Mouse (Mus musculus) limb, embryonic 10.5 days (tissue): ENCODE measurements around the gene Gm20767. TPM values are rescaled to one million over a fixed set of nuclear protein-coding genes. Genes with fewer than 3 reads are reported as not detected.
"Not testable (repeated sequence)": the region's sequence is repeated elsewhere in the genome, so short reads cannot be mapped to it uniquely, and the experiment has no call there.

Experiments
- DNase-seq: peaks from one replicate; pipeline ENCODE4 v3.0.0-alpha.2; 2017; ENCODE audit warnings: low spot score
- H3K27ac ChIP-seq: fragments of 300-500 bp; sonication (generic); 2 replicates; pipeline ENCODE4 v1.5.1; 2016; ENCODE audit warnings: mild to moderate bottlenecking
- H3K27me3 ChIP-seq: fragments of 300-500 bp; sonication (generic); 2 replicates; pipeline ENCODE4 v1.6.1; 2016; ENCODE audit warnings: low read depth, mild to moderate bottlenecking; ENCODE audit not compliant: poor library complexity, severe bottlenecking
- H3K36me3 ChIP-seq: fragments of 300-500 bp; sonication (generic); 2 replicates; pipeline ENCODE4 v1.6.1; 2016; ENCODE audit warnings: mild to moderate bottlenecking, moderate library complexity
- H3K4me1 ChIP-seq: fragments of 300-500 bp; sonication (generic); 2 replicates; pipeline ENCODE4 v1.6.1; 2016
- H3K4me3 ChIP-seq: fragments of 300-500 bp; sonication (generic); 2 replicates; pipeline ENCODE4 v1.5.1; 2016; ENCODE audit warnings: mild to moderate bottlenecking, moderate library complexity
- H3K9me3 ChIP-seq: fragments of 300-500 bp; sonication (generic); replicated peaks from 2 replicates; pipeline ENCODE4 v1.6.1; 2016; ENCODE audit warnings: mild to moderate bottlenecking
- WGBS: fragments of 180-500 bp; shearing (Covaris S2); methylation state at CpG from one replicate; pipeline ENCODE4 v1.1.7; 2016; 5-methylcytosine and 5-hydroxymethylcytosine counted together
- polyA plus RNA-seq: library from polyadenylated mRNA; unstranded; fragments of >200 nt; fragmentation: Nextera tagmentation; extraction: Ambion mirVana; gene quantifications from 2 replicates; pipeline ENCODE4 v1.2.1, GENCODE M21; 2016

Gm20767 gene
- not detected in 2 replicates for polyA plus RNA-seq

DNA sequence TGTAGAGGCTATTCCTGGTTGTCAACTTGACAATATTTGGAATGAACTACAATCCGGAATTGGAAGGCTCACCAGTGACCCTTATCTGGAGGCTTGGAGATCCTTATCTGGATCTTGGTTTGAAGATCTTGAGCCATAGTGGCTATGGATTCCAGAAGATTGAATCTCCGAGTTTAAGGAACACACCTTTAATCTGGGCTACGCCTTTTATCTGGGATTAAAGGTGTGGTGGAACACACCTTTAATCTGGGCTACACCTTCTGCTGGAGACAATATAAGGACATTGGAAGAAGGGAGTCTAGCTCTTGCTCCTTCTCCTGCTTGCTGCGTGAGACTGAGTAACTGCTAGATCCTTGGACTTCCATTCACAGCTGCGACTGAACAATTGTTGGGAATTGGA lies at the start of gene Gm20767:
Gm20767 (plus strand) TSS at position 301 of the 400 bp plus-strand sequence.
- H3K9me3 ChIP-seq, H3K4me3 ChIP-seq, DNase-seq, H3K36me3 ChIP-seq, H3K27ac ChIP-seq, H3K4me1 ChIP-seq, H3K27me3 ChIP-seq: not testable (repeated sequence)
- 90% methylated on average over 2 of the region's 5 CpGs for WGBS

DNA sequence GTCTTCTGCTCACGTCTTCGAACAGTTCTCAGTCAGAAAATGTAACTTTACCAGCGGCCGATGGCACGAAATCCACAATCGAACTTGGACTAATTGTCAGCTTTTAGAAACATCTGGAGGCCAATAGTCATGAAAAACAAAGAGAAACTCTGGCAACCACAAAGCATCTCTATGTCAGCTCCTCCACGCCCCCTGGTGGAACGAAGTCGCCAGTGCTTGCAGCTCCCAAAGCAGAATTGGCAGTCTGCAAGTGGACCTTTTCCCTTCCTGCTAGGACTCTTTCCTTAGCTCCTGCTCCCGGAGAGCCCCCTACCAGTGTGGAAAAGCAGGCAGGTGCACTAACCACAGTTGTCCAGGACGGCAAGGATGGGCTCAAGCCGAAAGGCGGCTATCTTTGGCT lies 47.1 kb upstream of the Gm20767 start:
- H3K27me3 ChIP-seq, DNase-seq, H3K4me3 ChIP-seq, H3K27ac ChIP-seq, H3K9me3 ChIP-seq, H3K36me3 ChIP-seq, H3K4me1 ChIP-seq: not testable (repeated sequence)
- WGBS = no CpG with 5 or more reads among the region's 13 CpGs

DNA sequence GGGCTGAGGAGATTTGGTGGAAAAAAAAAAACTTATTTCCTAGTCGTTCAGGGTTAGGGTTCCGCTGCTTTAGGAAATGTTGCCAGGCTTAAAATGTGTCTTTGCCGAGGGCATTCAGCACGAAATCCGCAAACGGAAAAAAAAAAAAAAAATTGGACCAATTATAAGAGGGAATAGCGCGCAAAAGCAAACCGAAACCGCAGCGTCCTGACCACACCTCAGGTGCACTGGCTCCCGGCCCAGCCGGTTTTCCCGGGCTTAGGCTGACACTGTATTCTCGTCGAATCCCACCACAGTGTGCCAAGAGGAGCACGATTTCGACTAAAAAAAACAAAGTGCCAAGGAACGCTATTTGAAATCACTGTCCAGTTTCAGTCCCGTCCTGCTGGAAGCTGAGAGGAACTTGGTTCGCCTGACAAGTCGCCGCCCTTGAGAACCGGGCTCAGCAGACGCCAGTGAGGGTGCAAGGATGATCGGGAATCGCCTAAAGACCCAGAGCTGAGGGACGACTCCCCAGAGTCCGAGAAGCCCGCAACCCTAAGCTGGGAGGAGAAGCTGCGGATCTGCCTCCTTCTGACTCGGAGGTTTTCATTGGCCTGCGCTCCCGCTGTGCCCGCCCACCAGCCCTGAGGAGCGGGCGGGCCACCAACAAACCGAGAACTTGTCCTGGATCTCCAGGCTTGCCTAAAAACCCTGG lies 43.7 kb upstream of the Gm20767 start:
- H3K9me3 ChIP-seq, H3K27ac ChIP-seq, H3K27me3 ChIP-seq, H3K4me3 ChIP-seq, H3K4me1 ChIP-seq, H3K36me3 ChIP-seq: not testable (repeated sequence)
- DNase-seq = peak; percentile 38
- WGBS = 0% methylated on average over 27 of the region's 38 CpGs

DNA sequence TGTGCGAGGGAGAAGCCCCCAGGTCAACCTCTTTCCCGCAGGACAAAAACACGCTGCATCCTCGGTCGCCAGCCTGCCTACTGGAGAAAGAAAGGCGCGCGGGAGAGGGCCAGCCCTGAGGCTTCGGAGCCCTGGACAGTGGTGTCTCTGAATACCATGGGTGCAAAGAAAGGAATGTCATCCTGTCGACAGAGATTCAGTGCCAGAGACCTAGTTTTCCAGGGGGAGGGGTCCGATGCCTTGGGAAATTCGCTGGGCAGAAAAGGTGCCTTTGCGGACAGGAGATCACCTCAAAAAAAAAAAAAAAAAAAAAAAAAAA lies 43.1 kb upstream of the Gm20767 start:
- H3K27ac ChIP-seq, H3K27me3 ChIP-seq, H3K4me3 ChIP-seq, H3K9me3 ChIP-seq, H3K4me1 ChIP-seq, H3K36me3 ChIP-seq, DNase-seq: not testable (repeated sequence)
- 0% methylated on average over 7 of the region's 13 CpGs for WGBS

DNA sequence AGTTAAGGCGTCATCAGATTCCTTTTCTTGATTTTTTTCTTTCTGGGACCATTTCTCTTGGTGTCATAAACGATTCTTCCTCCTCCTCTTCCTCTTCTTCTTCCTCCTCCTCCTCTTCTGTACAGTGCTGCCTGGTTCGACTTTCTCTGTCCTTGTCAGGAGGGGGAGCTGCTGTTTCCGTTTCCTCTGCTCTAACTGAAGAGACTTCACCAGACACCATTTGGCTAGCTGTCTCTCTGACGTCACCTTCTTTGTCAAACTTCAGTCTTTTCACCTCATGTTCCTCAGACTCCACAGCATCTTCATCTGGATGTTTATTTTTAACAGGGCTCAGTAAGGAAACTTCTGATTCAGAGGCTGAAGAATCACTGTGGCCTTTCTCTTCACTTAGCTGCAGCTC lies 40.7 kb upstream of the Gm20767 start:
- H3K36me3 ChIP-seq, H3K9me3 ChIP-seq, H3K27me3 ChIP-seq, H3K4me1 ChIP-seq, H3K27ac ChIP-seq, DNase-seq, H3K4me3 ChIP-seq: not testable (repeated sequence)
- no CpG with 5 or more reads among the region's 5 CpGs for WGBS

DNA sequence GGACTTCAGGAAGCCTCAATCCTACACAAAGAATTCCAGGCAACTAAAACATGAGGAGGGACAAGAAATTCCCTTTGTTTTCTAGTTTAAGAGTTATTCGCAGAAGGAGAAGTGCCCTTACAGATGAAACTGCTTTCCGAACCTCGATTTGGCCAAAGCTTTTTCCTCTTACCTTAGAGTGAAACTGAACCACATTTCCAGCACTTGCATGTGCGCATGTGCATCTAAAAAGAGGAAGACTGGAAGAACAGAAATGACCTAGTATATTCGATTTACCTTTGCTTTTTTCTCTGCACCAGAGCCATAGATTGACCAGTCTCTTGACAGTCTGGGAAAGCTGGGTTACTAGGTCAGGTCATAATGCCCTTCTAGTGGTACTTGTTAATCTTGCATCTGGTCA lies 33.5 kb upstream of the Gm20767 start:
- not testable (repeated sequence) for H3K9me3 ChIP-seq

DNA sequence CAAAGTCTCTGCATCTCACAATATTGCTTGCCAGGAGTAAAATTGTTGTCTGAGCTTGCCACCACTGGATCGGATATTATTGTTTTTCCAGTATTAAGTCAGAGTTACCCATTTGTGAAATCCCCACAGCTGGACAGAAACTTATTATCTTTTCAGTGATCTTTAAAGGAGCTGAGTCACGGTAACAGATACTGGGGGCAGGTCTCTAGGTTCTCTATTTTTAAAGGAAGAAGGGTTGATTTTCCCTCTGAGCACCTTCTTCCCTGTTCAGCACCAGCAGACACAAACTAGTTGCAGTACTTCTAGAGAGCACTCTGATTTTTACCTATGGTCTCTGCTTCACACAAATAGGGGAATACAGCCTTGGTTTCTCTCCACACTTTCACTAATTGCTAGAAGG lies 33.0 kb upstream of the Gm20767 start:
- not testable (repeated sequence) for H3K27ac ChIP-seq, H3K4me1 ChIP-seq, H3K4me3 ChIP-seq, H3K27me3 ChIP-seq, DNase-seq, H3K36me3 ChIP-seq, H3K9me3 ChIP-seq
- WGBS = 77% methylated on average over 2 of the region's 2 CpGs

More for the DNA sequence above, 33.5 kb upstream of the Gm20767 start:
- H3K4me1 ChIP-seq, H3K36me3 ChIP-seq, H3K27ac ChIP-seq, DNase-seq, H3K4me3 ChIP-seq, H3K27me3 ChIP-seq: not testable (repeated sequence)
- WGBS = no CpG with 5 or more reads among the region's 5 CpGs

DNA sequence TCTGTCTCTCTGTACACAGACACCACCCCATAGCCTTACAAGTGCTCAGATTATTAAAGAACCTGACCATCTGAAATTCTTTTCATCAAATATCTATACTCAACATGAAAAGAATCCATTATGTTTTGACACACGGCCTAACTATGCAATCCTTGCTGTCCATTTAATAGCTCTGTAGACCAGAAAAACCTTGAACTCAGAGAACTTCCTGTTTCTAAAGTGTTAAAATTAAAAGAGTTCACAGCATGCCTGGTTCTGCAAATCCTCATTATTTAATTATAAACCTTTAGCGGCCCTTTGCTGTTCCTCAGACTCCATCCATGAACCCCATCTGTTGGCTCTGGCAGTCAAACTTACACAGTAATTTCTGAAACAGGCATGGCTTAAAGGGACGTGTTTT lies 2.3 kb downstream of the Gm20767 start:
- not testable (repeated sequence) for H3K27ac ChIP-seq, H3K4me1 ChIP-seq, H3K9me3 ChIP-seq, H3K4me3 ChIP-seq, DNase-seq, H3K36me3 ChIP-seq, H3K27me3 ChIP-seq
- 86% methylated on average over 2 of the region's 3 CpGs for WGBS

DNA sequence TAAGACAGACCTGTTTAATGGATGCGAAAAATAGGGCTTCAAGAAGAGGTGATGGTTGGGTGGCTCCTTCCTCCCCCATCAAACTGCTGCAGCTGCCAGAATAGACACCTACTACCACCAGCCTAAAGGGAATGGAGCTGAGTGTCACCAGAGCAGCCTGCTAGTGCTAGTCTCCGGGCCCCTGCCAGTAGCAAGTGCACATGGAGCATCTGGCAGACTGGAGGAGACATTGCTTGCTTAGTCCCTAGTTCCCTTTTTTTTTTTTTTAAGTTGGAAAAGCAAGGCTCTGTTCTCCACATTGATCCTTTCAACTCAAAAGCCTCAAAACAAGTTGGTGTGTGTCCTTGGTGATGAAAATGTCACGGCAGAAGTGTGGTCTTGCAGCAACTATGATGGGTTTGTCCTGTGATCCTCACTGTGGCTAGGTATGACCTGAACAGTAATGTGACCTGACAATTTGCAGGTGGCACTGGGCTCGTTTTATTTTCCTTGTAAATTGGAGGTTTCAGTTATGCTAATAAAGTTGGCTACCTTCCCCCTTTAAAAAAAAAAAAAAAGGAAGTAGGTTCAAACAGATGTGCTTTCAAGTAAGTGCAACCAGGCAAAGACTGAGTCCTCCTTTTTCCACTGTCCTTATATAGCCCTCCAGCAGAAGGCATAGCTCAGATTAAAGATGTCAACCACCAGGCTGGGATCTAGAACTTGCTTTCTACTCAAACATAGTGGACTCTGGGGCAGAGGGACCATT lies 9.8 kb downstream of the Gm20767 start:
- not testable (repeated sequence) for H3K4me3 ChIP-seq
- WGBS = 72% methylated on average over 3 of the region's 4 CpGs

DNA sequence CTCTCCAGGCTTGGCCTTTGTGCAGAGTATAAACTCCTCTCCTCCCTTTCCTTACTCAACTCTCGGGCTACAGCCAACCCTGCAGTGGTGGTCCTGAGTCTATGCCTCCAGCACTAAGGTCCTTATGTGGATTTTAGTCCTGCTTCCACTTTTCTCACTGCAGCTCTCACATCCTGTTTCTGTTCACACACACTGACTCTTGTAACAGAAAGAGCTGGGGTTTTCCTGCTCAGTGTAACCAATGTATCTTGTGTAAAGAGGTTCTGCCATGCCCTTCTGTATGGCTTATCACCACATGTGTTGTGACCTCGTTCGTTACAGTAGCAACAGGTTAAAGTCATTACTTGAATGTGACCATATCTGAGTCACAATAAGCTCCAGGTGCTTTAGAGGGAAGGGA lies 10.5 kb downstream of the Gm20767 start:
- not testable (repeated sequence) for H3K36me3 ChIP-seq, H3K27me3 ChIP-seq, H3K9me3 ChIP-seq, H3K27ac ChIP-seq, DNase-seq, H3K4me3 ChIP-seq, H3K4me1 ChIP-seq
- WGBS = 83% methylated on average over 3 of the region's 3 CpGs

More for the DNA sequence above, 9.8 kb downstream of the Gm20767 start:
- not testable (repeated sequence) for H3K36me3 ChIP-seq, DNase-seq, H3K4me1 ChIP-seq, H3K27ac ChIP-seq, H3K9me3 ChIP-seq, H3K27me3 ChIP-seq

DNA sequence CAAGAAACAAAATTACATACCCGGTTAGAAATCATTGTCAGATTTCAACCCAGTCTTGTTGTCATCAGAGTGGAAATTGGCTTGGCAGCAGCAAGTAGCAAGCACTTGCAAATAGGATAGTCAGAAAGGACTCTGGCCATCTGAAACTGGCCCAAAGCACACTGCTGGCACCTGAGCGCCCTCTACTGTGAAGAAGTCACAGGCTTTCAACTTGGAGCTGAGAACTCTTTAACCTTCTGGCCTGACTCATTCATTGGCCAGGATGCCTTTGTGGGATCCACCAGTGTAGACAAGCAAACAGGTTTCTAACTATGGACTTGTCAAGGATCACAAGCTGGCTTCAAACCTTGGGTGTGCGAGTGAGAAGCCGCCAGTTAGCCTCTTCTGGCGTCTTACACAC lies 28.3 kb downstream of the Gm20767 start:
- not testable (repeated sequence) for H3K9me3 ChIP-seq, H3K4me1 ChIP-seq, DNase-seq, H3K27me3 ChIP-seq, H3K4me3 ChIP-seq, H3K36me3 ChIP-seq, H3K27ac ChIP-seq
- WGBS = 46% methylated on average over 5 of the region's 5 CpGs

DNA sequence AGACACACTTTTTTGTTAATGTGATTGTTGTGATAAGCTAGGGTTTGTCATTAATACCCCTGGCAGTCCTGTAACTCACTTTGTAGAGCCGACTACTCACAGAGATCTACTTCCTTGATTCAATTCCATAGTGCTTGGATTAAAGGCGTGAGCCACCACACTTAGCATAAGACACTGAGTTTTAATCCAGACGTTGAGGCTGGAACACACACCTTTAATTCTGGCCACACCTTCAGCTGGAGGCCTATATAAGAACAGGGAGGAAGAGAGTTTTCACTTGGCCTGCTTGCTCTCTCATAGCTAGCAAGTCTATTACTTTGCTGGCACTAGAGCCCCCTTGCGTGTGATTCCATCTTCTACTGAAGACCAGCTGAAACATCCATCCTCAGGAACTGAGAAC lies 32.1 kb downstream of the Gm20767 start, which contains the start of gene Gm21818:
Gm21818 (plus strand) TSS at position 301 of the 400 bp plus-strand sequence.
- not testable (repeated sequence) for H3K27me3 ChIP-seq, DNase-seq
- WGBS = 81% methylated on average over 4 of the region's 4 CpGs

DNA sequence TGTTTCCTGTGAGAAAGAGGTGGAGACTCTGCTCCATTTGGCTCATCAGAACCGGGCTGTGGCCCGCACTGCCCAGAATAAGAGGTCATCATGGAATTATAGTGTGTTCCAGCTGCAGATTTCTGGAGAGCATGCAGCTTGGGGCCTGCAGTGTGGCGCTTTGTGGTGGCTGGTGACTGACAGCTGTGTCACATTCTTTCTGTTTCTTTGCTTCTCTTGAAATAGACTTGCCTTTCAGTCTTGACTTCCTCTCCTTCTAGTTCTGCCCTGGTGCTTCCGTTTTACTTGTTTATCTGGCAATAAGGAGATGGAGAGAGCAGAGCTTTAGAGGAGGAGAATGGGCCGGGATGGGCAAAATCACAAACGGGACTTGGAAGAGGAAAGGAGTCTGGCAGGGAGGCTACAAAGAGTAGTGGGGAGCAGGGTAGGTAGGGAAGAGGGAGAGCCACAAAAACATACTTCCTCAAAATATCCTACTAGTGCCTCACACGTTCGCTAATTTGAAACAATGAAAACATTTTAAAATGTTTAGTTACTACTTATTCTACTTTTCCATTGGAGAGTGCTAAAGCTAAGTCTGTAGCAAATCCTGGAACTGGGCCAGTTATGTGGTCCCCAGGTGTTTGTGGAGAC lies 56.3 kb downstream of the Gm20767 start:
- DNase-seq, H3K4me3 ChIP-seq, H3K27me3 ChIP-seq, H3K36me3 ChIP-seq, H3K4me1 ChIP-seq, H3K27ac ChIP-seq, H3K9me3 ChIP-seq: not testable (repeated sequence)
- 90% methylated on average over 7 of the region's 8 CpGs for WGBS

More for the DNA sequence above, 32.1 kb downstream of the Gm20767 start, which contains the start of gene Gm21818:
- H3K4me3 ChIP-seq, H3K27ac ChIP-seq, H3K36me3 ChIP-seq, H3K4me1 ChIP-seq, H3K9me3 ChIP-seq: not testable (repeated sequence)
